Mouse (Mus musculus) c-Kit-positive CD71-positive TER-119-positive erythroid progenitor cells, embryonic 14.5 days (primary cell): ENCODE results near the gene Flt3l.

Experiments
- DNase-seq: peaks from one replicate; pipeline ENCODE4 v3.0.0-alpha.2; 2013; ENCODE audit warnings: low spot score

Flt3l gene

DNA sequence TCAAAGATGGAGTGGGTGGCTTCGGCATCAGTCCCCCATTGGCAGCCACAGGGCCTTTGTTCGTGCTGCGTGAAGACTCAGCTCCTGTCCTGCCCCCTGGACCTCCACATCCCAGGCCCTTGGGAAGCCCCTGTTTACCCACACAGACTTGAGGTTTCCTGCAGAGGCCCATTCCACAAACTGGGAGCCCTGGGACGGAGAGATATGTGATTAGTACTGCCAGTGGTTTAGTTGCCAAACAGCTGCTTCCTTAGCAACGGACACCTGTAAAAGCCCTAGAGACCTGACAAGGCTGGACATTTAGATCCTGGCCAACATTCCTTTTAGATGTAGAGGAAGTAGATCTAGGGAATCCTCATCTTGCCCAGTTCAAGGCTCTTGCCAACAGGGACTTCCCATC, 5.7 kb upstream of the Flt3l start:
- DNase-seq, result no peak

DNA sequence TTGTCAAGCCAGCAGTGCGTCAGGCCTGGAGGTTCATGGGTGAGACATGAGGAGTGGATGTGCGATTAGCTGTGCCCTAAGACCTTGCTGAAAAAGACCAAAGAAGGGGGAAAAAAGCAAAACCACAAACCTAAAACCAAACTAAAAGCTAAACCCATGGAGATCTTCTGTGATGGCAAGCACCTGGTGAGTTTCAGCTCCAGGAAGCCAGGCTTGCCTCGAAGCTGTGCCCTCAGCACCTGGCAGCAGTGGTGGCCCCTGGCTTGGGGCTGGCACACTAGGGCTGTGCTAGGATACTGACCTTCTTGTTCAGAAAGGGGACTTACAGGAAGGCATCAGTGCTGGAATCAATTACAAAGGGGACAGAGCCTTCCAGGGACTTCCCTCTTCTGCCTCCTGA, 5.1 kb upstream of the Flt3l start:
- DNase-seq, result no peak

DNA sequence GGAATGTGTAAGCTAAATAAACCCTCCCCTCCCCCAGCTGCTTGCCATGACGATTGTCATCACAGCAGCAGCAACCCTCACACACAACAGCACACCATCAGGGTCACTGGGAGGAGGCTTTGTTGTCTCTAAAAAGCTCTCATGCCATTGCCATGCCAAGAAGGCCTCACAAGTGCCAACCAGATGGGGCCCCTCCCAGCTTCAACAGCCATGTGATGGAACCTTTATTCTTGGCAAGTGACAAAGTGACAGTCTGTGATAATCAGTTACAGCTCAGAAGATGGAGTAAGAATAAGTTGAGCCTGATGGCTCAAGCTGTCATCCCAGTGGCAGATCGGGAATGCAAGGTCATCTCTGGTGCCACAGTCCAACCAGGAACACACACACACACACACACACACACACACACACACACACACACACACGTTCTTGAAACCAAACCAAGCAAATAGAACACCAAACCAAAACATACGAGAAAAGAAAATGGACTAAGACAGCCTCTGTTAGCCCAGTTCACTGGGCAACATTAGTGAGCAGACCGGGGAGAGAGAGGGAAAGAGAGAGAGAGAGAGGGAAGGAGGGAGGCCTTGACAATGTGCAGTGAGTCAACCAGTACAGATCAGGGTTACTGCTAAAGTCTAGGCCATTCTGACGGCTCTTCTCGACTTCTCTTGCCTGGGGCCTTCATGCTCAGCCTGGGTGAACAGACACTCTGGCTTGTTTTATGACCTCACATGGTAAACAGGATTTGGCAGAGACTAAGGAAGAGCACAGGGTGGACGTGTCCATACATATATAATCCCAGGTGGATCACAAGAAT, 3.9 kb upstream of the Flt3l start:
- DNase-seq, result no peak

DNA sequence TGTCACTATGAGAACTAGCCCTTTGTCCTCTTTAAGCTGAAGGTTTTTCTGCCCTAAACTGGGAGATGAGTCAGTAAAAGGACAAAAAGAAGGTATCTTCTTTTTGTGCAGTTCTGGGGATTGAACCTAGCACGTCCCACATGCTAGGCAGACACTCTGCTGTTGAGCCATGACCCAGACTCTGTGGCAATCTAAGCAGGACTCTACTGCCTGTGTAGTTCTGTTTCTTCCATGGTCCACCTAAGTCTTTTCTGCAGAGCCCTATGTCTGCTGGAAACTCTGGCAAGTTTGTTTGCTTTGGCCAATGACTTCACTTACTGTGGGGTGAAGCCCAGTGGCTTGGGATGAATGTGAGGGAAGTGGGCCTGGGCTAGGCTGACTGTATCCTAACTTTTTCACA, 2.2 kb upstream of the Flt3l start:
- DNase-seq, result no peak

DNA sequence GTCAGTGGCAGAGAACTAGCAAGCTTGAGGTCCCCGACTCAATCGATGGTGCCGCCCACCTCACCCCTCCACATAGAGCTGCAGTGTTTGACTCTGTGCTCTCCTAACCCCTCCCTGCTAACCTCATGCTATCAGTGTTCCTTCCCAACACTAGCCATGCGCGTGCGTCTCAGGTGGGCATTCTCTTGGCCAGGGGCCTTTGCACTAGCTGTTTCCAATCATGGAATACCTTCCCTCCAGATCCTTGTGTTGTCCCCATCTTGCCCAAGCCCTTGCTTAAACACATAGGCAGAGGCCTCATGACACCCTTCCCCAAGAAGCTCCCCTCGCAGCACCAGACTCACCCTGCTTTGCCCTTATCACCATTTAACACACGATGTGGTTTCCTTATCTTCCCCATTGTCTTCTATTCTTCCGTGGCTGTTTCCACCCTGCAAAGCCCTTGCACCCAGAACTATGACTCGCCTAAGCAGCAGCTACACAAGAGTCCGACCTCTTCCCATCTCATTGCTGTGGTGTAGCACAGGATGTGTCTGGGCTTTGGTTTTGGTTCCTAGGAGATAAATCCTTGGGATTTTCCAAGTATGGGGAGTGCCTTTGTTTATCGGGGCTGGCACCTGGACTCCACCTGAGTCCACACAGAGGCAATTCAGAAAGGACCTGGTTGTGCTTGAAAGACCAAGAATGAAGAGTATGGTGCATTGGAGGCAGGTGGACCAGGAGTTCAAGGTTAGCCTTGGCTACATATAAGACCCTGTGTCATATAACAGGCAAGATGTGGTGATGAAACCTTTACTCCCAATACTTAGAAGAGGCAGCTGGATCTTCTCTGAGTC, 1.2 kb upstream of the Flt3l start:
- peak; percentile 72 for DNase-seq

DNA sequence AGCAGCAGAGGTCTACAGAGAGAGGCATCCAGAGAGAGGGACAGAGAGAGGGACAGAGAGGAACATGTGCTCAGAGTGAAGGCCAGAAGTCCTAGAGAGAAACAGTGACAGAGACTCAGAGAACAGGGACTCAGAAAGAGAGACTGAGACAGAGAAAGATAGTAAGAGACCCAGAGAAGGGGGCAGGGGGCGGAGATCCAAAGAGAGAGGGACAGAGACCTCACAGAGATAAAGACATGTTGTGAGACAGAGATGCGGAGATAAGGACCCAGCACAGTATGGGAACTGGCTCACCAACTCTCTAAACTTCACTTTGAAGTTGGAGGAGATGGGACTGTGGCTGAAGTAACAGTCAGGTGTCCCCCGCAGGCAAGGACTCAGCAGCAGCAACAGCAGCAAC, 862 bp downstream of the Flt3l start:
- DNase-seq, result peak; percentile 56

DNA sequence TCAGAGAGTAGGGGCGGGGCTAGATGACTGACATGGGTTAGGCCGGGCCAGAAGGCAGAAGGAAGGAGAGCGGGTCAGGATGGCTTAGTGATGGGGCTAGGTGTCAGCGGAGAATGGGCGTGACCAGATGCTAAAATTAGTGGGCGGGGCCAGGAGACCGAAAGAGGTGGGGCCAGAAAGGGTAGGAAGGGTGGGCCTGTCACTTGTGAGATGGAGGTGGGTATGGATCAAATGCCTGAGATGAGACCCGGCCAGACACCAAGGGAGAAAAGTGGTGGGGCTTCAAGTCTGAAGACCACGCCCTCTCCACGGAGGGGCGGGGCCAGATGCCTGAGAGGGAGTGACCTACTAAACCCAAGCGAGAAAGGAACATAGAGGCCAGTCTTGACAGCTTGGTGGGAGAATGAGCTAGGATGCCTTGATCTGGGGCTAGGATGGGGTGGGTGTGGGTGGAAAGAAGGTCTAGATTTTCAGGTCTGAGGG, 1.6 kb downstream of the Flt3l start:
- DNase-seq, result peak; percentile 83

DNA sequence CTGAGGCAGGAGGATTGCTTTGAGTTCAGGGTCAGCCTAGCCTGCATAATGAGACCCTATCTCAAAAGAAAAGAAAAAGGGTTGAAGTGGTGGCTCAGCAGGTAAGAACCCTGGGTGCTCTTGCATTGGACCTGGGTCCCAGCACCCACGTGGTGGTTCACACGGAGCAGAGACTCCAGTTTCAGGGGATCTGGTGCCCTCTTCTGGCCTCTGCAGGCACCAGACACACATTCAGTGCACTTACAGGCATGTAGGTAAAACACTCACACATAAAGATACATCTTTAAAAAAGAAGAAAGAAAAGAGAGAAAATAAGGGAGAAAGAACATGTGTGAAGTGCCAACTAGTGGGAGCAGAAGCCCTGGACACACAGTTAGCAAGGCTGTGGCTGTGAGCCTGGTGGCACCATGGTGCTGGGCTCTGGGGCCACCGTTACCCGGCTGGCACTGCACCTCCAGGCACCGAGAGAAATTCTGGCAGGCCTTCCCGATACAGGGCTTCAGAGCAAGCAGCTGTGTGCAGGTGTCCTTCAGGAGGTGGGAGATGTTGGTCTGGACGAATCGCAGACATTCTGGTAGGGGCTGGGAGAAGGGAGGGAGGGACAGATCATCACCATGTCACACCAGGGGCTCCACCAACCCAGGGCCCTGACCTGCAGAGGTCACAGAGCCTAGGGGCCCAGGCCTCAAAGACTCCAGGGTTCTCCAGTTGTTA, 2.6 kb downstream of the Flt3l start:
- DNase-seq, result no peak

DNA sequence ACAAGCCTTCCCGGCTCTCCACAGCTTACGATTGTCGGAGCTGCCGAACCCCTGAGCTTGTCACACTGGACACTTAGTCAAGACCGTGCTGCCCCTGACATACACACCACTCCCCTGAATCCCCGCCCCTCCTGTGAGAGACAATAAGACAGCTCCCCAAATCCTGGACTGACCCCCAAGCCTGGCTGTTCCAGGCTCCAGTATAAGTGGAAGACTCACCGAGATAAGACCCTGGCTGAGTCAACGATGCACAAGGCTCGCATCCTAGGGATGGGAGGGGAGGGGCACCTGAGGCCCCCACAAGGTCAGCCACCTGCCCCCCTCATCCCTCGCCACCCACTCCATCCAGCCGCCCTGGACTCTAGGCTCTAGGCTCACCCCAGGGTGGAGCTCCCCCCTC, 4.4 kb downstream of the Flt3l start:
- no peak for DNase-seq

DNA sequence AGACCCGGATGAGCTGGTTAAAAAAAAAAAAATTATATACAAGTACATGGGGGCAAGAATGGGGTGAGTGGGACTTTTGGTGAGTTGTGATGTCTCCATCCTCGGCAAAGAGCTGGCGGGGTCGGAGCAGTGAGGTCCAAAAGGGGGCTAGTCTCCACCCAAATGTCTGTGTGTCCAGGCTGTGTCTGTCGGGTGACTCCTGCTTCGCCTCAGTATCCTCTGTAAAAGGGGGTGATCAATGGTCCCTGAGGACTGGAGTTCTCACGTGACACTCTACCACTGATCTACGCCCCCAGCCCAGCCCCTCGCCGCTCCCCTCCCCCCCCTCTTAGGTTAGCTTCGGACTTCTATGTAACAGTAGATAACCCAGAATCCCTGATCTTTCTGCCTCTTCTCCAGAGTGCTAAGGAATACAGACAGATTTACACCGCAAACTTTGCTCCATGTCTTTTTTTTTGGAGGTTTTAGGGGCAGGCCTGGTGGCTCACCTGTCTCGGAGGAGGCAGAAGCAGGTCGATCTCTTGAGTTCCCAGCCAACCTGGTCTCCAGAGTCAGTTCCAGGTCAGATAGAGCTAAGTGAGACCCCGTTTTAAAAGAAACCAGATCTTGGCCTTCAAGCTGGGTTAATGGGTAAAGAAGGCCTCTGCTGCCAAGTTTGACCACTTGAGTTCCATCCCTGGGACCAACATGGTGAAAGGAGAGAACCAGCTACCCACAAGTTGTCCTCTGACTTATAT, 6.3 kb downstream of the Flt3l start:
- no peak for DNase-seq

DNA sequence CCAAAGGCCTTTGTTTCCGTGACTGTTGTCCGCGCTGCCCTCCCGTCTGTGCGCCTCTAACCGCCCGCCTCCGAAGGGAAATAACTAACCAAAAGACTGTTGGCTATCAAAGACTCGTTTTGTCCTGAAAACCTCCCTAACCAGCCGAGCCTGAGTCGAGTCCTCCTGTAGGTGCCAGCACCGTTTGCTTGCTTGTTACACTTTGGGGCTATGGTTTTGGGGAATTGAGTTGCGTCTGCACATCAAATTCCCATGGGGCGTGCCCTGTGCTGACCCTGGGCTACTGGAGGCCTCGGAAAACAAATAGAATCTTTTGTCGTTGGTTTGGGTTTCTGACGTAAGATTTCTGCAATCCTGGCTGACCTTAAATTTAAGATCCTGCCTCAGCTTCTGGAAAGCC, 6.9 kb downstream of the Flt3l start:
- DNase-seq, result peak; percentile 56

DNA sequence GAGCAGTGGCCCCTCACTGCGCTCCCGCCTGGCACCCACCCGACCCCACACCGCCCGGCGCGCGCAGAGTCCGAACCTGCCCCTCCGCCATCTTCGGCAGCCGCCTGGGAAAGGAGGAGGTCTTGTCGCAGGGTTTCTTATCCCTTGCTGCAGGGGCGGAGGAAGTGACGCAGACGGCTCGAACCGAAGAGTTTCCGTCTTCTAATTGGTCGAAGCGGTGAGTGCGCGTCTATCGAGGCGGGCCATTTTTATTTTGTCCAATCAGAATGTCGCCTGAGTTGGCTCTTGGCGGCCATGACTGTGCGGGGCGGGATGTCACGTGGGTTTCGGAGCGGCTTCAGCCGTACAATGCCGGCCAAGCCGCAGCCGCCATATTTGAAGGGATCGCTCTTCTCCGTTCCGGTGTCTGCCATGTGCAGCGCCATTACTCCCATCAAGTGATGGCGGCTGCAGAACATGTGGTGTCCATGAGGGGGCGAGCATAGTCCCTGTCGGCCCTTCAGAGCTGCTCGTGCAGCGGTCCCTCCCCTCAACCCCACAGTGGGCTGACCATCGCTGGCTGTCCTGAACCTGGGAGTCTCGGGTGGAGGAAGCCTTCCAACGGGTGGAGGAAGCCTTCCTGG, 7.5 kb downstream of the Flt3l start, which contains the start of gene Rpl13a:
Rpl13a (minus strand) TSS at position 138 of the 623 bp plus-strand sequence.
- peak; percentile 99 for DNase-seq

DNA sequence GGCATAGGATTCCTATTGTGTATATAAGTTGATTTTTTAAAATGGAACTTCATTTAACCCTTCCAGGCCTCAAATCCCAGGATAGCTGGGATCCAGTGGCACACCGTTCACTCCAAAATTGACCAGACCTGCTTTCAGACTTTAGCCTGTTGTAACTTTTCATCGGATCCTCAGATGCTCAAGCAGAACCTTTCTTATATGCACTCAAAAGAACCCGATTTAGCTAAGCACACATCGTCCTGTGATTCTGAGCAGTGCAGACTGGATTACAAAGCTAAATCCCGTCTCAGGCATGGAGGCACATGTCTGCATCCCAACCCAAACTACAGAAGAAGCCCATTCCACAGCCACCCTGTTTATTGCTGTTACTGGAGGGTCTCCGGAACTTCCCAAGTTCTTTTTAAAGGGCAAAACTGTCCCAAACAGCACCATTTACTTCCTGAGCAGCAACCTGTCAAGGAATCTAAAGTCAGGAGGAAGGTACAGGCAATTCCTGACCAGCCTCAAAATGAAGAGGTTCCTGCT, 8.5 kb downstream of the Flt3l start:
- DNase-seq, result peak; percentile 30

DNA sequence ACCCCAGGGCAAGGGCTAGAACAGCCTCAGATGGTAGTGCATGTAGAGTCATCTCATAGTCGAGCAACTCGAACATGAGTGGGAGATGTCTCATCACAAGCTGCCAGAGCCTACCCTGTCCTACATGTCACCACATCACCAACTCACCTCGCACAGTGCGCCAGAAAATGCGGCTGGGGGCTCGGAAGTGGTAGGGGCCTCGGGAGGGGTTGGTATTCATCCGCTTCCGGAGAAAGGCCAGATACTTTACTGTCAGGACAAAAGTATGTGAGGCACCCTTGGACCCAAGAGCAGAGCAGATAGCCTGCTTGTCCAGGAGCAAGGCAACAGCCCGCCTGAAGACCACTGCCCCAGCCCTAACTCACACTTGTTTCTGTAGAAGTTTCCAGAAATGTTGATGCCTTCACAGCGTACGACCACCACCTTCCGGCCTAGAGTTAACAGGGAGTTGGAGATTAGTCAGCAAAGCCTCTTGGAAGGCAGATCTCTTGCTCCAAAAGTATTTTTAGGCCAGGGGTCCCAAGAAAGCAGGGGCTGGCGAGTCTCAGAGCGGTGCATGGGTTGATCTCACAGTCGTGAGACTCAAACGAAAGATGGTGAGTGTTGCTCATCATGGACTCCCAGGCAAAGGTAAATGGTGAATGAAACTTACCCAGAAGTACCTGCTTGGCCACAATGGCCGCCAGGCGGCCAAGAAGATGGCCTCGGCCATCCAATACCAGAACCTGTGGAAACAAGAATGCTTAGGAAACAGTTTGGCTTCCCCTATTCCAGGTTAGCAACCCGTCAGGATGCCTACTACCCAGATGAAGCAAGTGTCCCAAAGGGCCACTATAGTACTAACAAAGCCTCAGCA, 9.2 kb downstream of the Flt3l start:
- DNase-seq, result peak; percentile 24

DNA sequence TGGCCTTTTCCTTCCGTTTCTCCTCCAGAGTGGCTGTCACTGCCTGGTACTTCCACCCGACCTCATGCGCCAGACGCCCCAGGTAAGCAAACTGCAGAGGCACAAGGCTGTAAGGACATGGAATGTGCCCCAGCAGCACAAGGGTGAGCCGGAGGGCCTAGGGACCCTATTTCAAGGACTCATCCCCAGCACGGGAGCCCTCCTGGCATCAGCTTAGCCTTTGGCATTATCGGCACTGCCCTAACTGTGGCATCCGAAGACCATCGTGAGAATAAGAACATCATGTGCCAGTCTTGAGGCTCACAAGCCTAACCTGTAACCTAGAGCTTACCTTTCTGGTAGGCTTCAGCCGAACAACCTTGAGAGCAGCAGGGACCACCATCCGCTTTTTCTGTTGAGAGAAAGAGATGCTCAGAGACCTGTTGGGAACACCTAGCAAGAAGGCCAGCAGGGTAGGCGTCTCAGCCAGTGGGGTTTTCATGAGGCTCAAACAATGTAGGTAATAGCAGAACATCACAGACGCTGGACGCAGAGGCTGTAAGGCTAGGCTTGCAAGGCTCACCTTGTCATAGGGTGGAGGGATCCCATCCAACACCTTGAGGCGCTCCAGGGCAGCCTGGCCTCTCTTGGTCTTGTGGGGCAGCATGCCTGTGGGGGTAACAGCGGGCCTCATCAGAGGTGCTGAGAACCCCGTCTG, 9.9 kb downstream of the Flt3l start:
- DNase-seq, result no peak

DNA sequence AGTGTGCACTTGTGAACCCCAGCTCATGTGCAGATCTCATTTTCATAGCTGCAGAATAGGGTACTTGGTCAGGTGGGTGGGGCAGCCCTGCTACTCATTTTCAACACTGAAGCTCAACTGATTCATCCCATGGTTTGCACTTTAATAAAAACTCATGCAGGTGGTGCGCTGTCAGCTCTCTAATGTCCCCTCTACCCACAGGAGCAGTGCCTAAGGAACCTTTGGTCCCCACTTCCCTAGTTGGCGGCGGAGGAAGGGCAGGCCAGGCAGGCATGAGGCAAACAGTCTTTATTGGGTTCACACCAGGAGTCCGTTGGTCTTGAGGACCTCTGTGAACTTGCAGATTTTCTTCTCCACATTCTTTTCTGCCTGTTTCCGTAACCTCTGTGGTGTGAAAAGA, 10.6 kb downstream of the Flt3l start:
- DNase-seq, result peak; percentile 33

DNA sequence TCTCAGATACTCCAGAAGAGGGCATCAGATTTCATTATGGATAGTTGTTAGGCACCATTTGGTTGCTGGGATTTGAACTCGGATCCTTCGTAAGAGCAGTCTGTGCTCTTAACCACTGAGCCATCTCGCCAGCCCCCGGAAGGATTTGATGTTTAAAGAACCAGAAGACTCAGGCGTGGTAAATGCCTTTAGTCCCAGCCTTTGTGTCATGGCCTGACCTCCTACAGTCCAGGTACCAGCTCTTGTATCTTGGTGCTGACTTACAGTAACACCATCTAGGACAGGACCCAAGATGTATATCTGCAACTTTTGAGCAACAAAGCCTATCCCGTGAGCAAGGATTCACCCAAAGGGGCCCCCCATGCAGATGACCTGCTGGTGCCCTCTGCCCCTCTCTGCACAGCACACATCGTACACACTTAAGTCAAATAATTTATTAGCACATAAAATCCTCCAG, 11.1 kb downstream of the Flt3l start:
- DNase-seq, result peak; percentile 71

DNA sequence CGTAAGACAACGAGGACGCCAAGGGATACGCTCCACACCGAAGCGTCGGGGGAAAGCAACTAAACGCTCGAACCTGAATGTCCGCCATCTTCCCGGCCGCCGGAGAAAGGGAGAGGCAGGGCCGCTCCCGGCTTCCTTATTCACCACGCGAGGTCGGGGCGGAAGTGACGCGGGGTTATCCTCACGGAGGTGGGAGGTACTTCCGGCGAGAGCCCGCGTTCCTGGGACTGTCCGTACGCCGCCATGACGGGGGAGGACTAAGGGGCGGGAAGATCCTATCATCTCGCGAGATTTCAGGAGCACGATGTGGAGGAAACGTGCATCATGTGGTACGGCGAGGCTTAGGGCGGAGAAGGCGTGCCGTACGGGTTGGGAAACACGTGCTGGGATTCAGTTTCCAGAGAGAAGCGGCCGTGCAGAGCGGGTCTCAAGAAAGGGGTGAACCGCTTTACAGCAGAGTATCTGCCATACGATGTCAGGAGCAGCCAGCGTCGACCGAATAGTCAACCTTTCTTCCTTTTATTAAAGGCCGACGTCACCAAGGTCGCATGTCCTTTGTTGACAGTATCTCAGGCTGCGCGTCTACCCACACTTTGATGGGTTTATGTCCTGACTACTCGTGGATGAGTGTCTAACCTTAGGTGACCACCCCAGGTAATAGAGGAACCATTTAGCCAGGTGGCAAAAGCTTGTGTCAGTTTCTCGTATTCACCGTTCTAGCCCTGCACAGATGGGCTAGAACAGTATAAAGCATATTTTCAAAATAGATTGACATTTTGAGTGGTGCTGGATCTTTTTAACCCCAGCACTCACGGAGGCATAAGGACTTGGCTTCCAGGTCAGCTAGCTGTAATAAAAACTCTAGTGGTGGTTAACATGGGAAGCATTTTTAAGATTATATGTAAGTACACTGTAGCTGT, 11.7 kb downstream of the Flt3l start, which contains the start of gene Rps11:
Rps11 (minus strand) TSS at position 216 of the 920 bp plus-strand sequence.
- DNase-seq, result peak; percentile 100
